Mouse (Mus musculus): Measurements from ENCODE around the gene Prkaca. TPM values are rescaled to one million over a fixed set of nuclear protein-coding genes. Genes with fewer than 3 reads are reported as not detected.
A peak's percentile ranks its signal among the peaks of the same experiment; 100 is the strongest.

Prkaca gene
- polyA plus RNA-seq, 1 experiment, result 181 TPM

DNA sequence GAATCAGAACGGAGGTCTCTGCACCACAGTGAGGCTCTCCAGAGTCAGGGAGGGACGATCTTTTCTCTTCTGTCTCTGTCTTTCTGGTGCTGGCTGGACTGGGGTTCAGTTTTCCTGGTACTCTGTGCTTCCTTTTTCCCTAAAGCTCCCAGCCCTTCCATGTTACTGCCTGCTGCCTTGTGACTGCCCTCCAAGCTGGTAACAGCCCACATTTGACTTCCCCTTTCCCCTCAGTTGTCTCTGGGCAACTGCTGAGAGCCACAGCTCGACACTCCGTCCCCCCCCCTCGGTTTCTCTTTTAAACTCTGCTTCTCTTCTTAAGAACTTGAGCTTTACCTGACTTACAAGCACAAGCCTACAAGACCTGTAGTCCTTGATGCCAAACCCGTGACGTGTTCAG is 16.4 kb downstream of the Prkaca start:
- H3K27me3 ChIP-seq (ENCODE audit: control insufficient read depth, insufficient read depth, insufficient read length), result no peaks in the 10 kb centered on the region
- no peak overlapping the region for H3K4me2 ChIP-seq (ENCODE audit: low read depth)
- no peak for TF ChIP-seq MAX (IDR thresholded peaks at IDR 0.05; ENCODE audit: low read depth)
- TF ChIP-seq SRF (IDR thresholded peaks at IDR 0.05; ENCODE audit: control insufficient read depth, insufficient read length, low read depth), result no peak
- TF ChIP-seq MYOD1 (IDR thresholded peaks at IDR 0.05; ENCODE audit: control insufficient read depth in 1 of 3, insufficient read length in 2 of 3, low read depth in 2 of 3), result no peak
- no peak for TF ChIP-seq USF1 (IDR thresholded peaks at IDR 0.05; ENCODE audit: low read depth)
- TF ChIP-seq E2F4 (IDR thresholded peaks at IDR 0.05; ENCODE audit: insufficient read depth), result no peak
- no peak for TF ChIP-seq TCF12 (IDR thresholded peaks at IDR 0.05; ENCODE audit: insufficient read depth, poor library complexity, severe bottlenecking)
- no peak for TF ChIP-seq TCF3 (IDR thresholded peaks at IDR 0.05; ENCODE audit: insufficient read length, low read depth)
- no peak for TF ChIP-seq MYOG (IDR thresholded peaks at IDR 0.05; ENCODE audit: control insufficient read depth in 1 of 3, insufficient read depth in 1 of 3, insufficient read length in 2 of 3, low read depth in 2 of 3)
- TF ChIP-seq CEBPB (IDR thresholded peaks at IDR 0.05; ENCODE audit: insufficient read depth, poor library complexity, severe bottlenecking), result no peak
- no peak for TF ChIP-seq REST (IDR thresholded peaks at IDR 0.05; ENCODE audit: insufficient read depth, insufficient read length)
- peaks cover 25% of the 10 kb centered on the region for H3K36me3 ChIP-seq (ENCODE audit: control insufficient read depth, insufficient read depth)
- H3ac ChIP-seq (ENCODE audit: control insufficient read depth, insufficient read length), result no peak overlapping the region
- H3K4me3 ChIP-seq, result no peak overlapping the region
- no peaks in the 10 kb centered on the region for H3K79me2 ChIP-seq (ENCODE audit: control insufficient read depth, insufficient read depth)

DNA sequence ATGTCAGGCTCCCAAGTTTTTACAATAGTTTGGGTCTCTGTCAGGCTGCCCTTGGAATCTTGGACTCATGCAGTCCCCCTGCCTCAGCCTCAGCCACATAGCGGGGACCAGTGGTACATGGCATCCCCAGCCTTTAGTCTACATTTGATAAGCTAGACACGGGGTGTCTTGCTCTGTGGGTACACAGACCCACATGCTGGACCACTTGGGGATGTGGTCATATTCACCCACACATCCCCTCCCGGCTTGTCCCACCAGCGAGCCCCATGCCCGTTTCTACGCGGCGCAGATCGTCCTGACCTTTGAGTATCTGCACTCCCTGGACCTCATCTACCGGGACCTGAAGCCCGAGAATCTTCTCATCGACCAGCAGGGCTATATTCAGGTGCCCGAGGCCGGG is 17.4 kb downstream of the Prkaca start:
- Histone ChIP-seq H3K4me3 (no peak overlapping the region), H3K27me3 (ENCODE audit: control insufficient read depth, insufficient read depth, insufficient read length) (no peaks in the 10 kb centered on the region), H3K79me2 (ENCODE audit: control insufficient read depth, insufficient read depth) (no peaks in the 10 kb centered on the region), H3ac (ENCODE audit: control insufficient read depth, insufficient read length) (no peak overlapping the region), H3K36me3 (ENCODE audit: control insufficient read depth, insufficient read depth) (peaks cover 25% of the 10 kb centered on the region), H3K4me2 (ENCODE audit: low read depth) (no peak overlapping the region)
- no peak for TF ChIP-seq POLR2AphosphoS2 (IDR thresholded peaks at IDR 0.05; ENCODE audit: insufficient read length, low read depth)
- no peak for TF ChIP-seq MYOD1 (IDR thresholded peaks at IDR 0.05; ENCODE audit: control insufficient read depth in 1 of 3, insufficient read length in 2 of 3, low read depth in 2 of 3)
- TF ChIP-seq TCF12 (IDR thresholded peaks at IDR 0.05; ENCODE audit: insufficient read depth, poor library complexity, severe bottlenecking), result no peak
- no peak for TF ChIP-seq POLR2A (IDR thresholded peaks at IDR 0.05; ENCODE audit: insufficient read length, low read depth)
- no peak for TF ChIP-seq MAX (IDR thresholded peaks at IDR 0.05; ENCODE audit: low read depth)
- TF ChIP-seq SRF (IDR thresholded peaks at IDR 0.05; ENCODE audit: control insufficient read depth, insufficient read length, low read depth), result no peak
- TF ChIP-seq CEBPB (IDR thresholded peaks at IDR 0.05; ENCODE audit: insufficient read depth, poor library complexity, severe bottlenecking), result no peak
- no peak for TF ChIP-seq E2F4 (IDR thresholded peaks at IDR 0.05; ENCODE audit: insufficient read depth)
- TF ChIP-seq TCF3 (IDR thresholded peaks at IDR 0.05; ENCODE audit: insufficient read length, low read depth), result no peak
- no peak for TF ChIP-seq REST (IDR thresholded peaks at IDR 0.05; ENCODE audit: insufficient read depth, insufficient read length)
- no peak for TF ChIP-seq MYOG (IDR thresholded peaks at IDR 0.05; ENCODE audit: control insufficient read depth in 1 of 3, insufficient read depth in 1 of 3, insufficient read length in 2 of 3, low read depth in 2 of 3)

GRCm38 (mm10) chr8:83992488-83992887 is 19.7 kb downstream of the Prkaca start:
- Histone ChIP-seq H3K4me3 (no peak overlapping the region), H3K4me2 (ENCODE audit: low read depth) (no peak overlapping the region), H3K36me3 (ENCODE audit: control insufficient read depth, insufficient read depth) (peaks cover 25% of the 10 kb centered on the region), H3ac (ENCODE audit: control insufficient read depth, insufficient read length) (no peak overlapping the region), H3K79me2 (ENCODE audit: control insufficient read depth, insufficient read depth) (no peaks in the 10 kb centered on the region), H3K27me3 (ENCODE audit: control insufficient read depth, insufficient read depth, insufficient read length) (no peaks in the 10 kb centered on the region)
- TF ChIP-seq MAX (IDR thresholded peaks at IDR 0.05; ENCODE audit: low read depth), result no peak
- no peak for TF ChIP-seq TCF3 (IDR thresholded peaks at IDR 0.05; ENCODE audit: insufficient read length, low read depth)
- no peak for TF ChIP-seq MYOD1 (IDR thresholded peaks at IDR 0.05; ENCODE audit: control insufficient read depth in 1 of 3, insufficient read length in 2 of 3, low read depth in 2 of 3)
- TF ChIP-seq POLR2A (IDR thresholded peaks at IDR 0.05; ENCODE audit: insufficient read length, low read depth), result no peak
- no peak for TF ChIP-seq CEBPB (IDR thresholded peaks at IDR 0.05; ENCODE audit: insufficient read depth, poor library complexity, severe bottlenecking)
- no peak for TF ChIP-seq E2F4 (IDR thresholded peaks at IDR 0.05; ENCODE audit: insufficient read depth)
- TF ChIP-seq MYOG (IDR thresholded peaks at IDR 0.05; ENCODE audit: control insufficient read depth in 1 of 3, insufficient read depth in 1 of 3, insufficient read length in 2 of 3, low read depth in 2 of 3), result no peak

DNA sequence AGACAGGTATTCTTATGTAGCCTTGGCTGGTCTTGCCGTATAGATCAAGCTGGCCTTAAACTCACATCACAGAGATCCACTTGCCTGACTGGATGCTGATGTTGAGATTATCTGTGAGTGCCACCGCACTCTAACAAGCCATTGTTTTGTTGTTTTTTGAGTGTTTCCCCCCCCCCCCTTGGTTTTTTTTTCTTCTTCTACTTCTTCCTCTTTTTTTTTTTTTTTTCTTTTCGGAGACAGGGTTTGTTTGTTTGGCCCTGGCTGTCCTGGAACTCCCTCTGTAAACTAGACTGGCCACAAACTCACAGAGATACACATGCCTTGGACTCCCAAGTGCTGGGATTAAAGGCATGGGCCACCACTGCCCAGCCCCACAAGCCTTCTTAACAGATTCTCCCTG is 21.2 kb downstream of the Prkaca start:
- H3ac ChIP-seq (ENCODE audit: control insufficient read depth, insufficient read length), result no peak overlapping the region
- no peaks in the 10 kb centered on the region for H3K27me3 ChIP-seq (ENCODE audit: control insufficient read depth, insufficient read depth, insufficient read length)
- H3K36me3 ChIP-seq (ENCODE audit: control insufficient read depth, insufficient read depth), result peaks cover 18% of the 10 kb centered on the region
- H3K79me2 ChIP-seq (ENCODE audit: control insufficient read depth, insufficient read depth), result no peaks in the 10 kb centered on the region
- TF ChIP-seq TCF3 (IDR thresholded peaks at IDR 0.05; ENCODE audit: insufficient read length, low read depth), result no peak
- no peak for TF ChIP-seq MYOG (IDR thresholded peaks at IDR 0.05; ENCODE audit: control insufficient read depth in 1 of 3, insufficient read depth in 1 of 3, insufficient read length in 2 of 3, low read depth in 2 of 3)
- no peak for TF ChIP-seq SRF (IDR thresholded peaks at IDR 0.05; ENCODE audit: control insufficient read depth, insufficient read length, low read depth)
- TF ChIP-seq MAX (IDR thresholded peaks at IDR 0.05; ENCODE audit: low read depth), result no peak
- TF ChIP-seq USF1 (IDR thresholded peaks at IDR 0.05; ENCODE audit: low read depth), result no peak
- no peak for TF ChIP-seq CEBPB (IDR thresholded peaks at IDR 0.05; ENCODE audit: insufficient read depth, poor library complexity, severe bottlenecking)
- no peak for TF ChIP-seq REST (IDR thresholded peaks at IDR 0.05; ENCODE audit: insufficient read depth, insufficient read length)
- no peak for TF ChIP-seq TCF12 (IDR thresholded peaks at IDR 0.05; ENCODE audit: insufficient read depth, poor library complexity, severe bottlenecking)
- TF ChIP-seq E2F4 (IDR thresholded peaks at IDR 0.05; ENCODE audit: insufficient read depth), result no peak
- TF ChIP-seq MYOD1 (IDR thresholded peaks at IDR 0.05; ENCODE audit: control insufficient read depth in 1 of 3, insufficient read length in 2 of 3, low read depth in 2 of 3), result no peak
- no peak for TF ChIP-seq POLR2A (IDR thresholded peaks at IDR 0.05; ENCODE audit: insufficient read length, low read depth)
- TF ChIP-seq POLR2AphosphoS2 (IDR thresholded peaks at IDR 0.05; ENCODE audit: insufficient read length, low read depth), result no peak
- H3K4me2 ChIP-seq (ENCODE audit: low read depth), result no peak overlapping the region
- H3K4me3 ChIP-seq, result no peak overlapping the region

GRCm38 (mm10) chr8:83995973-83996372 is 23.2 kb downstream of the Prkaca start:
- TF ChIP-seq TCF3 (IDR thresholded peaks at IDR 0.05; ENCODE audit: insufficient read length, low read depth) (no peak), USF1 (IDR thresholded peaks at IDR 0.05; ENCODE audit: low read depth) (no peak), SRF (IDR thresholded peaks at IDR 0.05; ENCODE audit: control insufficient read depth, insufficient read length, low read depth) (no peak), MYOG (IDR thresholded peaks at IDR 0.05; ENCODE audit: control insufficient read depth in 1 of 3, insufficient read depth in 1 of 3, insufficient read length in 2 of 3, low read depth in 2 of 3) (no peak), POLR2A (IDR thresholded peaks at IDR 0.05; ENCODE audit: insufficient read length, low read depth) (no peak), CEBPB (IDR thresholded peaks at IDR 0.05; ENCODE audit: insufficient read depth, poor library complexity, severe bottlenecking) (no peak), MAX (IDR thresholded peaks at IDR 0.05; ENCODE audit: low read depth) (no peak), MYOD1 (IDR thresholded peaks at IDR 0.05; ENCODE audit: control insufficient read depth in 1 of 3, insufficient read length in 2 of 3, low read depth in 2 of 3) (no peak)
- Histone ChIP-seq H3K79me2 (ENCODE audit: control insufficient read depth, insufficient read depth) (no peaks in the 10 kb centered on the region), H3K4me2 (ENCODE audit: low read depth) (peak overlapping the region; percentile 75), H3ac (ENCODE audit: control insufficient read depth, insufficient read length) (peak overlapping the region; percentile 86), H3K4me3 (peak overlapping the region; percentile 26), H3K27me3 (ENCODE audit: control insufficient read depth, insufficient read depth, insufficient read length) (no peaks in the 10 kb centered on the region), H3K36me3 (ENCODE audit: control insufficient read depth, insufficient read depth) (peaks cover 18% of the 10 kb centered on the region)

All from myocyte (in vitro differentiated cells).